Mouse (Mus musculus): ENCODE results near the gene Clock.

DNA sequence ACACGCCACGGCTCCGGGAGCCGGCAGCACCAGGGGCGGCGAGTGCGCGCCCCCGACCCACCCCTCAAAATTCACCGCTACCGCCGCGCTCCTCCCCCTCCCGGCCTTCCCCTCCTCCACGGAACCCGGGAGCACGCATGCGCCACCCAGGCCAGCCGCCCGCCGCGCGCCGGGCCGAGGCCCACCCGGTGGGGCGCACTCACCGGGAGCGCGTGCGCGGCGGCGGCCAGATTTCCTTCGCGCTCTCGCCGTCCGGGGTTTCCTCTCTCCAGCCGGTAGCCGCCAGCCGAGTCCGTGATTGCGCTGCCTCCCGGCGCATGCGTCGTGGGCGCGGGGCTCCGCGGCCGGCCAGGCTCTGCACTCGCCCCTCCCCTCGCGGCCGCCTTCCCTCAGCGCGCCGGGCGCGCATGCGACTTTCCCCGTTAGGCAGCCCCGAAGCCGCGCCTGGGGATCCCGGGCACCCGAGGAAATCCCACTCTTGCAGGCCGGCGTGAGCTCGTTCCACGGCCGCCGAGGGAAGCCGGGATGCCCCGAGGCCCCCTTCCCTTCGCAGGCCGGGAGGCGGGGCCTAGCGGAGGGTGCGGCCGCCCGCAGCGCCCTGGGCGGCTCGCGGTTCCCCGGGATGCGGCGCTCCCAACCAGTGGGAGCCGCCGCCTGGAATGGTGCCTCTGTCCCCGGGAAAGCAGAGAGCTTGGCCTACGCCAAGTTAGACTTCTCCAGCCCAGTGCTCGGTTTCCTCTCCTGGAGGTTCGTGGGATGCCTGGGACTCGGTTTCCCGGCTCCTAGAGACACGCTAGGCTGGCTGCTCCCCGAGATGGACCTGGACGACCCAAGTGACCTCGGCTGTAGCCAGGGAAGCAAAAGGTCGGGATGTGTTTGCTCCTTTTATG is at the start of gene Clock:
- no peak for TF ChIP-seq CTCF (conservative IDR thresholded peaks at IDR 0.05; ENCODE audit: insufficient read depth, insufficient read length, low read depth, low read length)
- TF ChIP-seq POLR2A (IDR thresholded peaks at IDR 0.05; ENCODE audit: low read depth, low read length) = no peak

Data from kidney, adult 2 months (tissue).